Mouse (Mus musculus) olfactory bulb, adult 2 months (tissue): Measurements from ENCODE around the gene Rtkn.

Experiments used
- CTCF ChIP-seq: fragments of 200-500 bp; IDR thresholded peaks from 2 replicates; pipeline ENCODE4 v1.5.1; 2012; ENCODE audit warnings: low read depth, mild to moderate bottlenecking, low read length, moderate library complexity; ENCODE audit not compliant: insufficient read depth
- POLR2A ChIP-seq: fragments of 200-500 bp; IDR thresholded peaks from 2 replicates; pipeline ENCODE4 v1.6.1; 2012; ENCODE audit warnings: mild to moderate bottlenecking, low read depth, low read length, moderate library complexity; ENCODE audit not compliant: insufficient read depth

DNA sequence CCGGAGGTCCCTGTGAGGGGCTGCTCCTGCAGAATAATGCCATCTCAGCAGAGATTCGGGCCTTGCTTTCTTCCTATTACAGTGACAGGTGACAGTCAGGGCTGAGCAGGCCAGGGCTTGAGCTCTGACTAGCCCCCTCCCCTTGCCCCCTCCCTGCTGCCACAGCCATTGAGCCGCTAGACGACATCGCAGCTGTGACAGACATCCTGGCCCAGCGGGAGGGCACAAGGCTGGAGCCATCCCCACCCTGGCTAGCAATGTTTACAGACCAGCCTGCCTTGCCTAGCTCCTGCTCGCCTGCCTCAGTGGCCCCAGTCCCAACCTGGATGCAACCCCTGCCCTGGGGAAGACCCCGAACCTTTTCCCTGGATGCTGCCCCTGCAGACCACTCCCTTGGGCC is 16.5 kb downstream of the Rtkn start:
- TF ChIP-seq CTCF (no peak), POLR2A (no peak)
